ENCODE assay signal across 15 mouse cellular contexts in the genomic region with DNA sequence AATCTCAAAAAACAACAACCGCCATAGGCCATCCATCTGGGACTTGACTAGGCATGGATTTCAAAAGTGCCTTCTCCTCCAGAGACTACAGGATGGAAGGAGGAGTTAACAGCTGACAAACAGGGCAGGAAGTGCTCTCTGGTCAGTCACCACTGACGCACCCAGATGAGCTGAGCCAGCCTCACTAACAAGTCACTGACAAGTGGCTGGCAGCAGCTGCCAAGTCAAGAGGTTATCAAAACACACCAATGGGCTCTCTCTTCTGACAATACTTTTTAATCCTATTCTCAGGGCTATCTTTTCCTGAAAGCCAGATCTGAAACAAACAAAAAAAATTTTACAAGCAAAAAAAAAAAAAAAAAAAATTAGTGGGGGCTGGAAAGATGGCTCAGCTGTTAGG. TPM values are rescaled to one million over a fixed set of nuclear protein-coding genes. Genes with fewer than 3 reads are reported as not detected.
DNase-seq lines count a peak whose midpoint lies in the region.
"Had no signal": no experiment of that assay in that cellular context is flagged by ENCODE, and none has a peak within 500 bp of the region (broad histone marks: within the 10 kb centered on the region; RNA-seq: fewer than 3 reads in every experiment).

No protein-coding gene starts in this region.

- no peak overlapping the region for H3K4me3 ChIP-seq in embryonic facial prominence, embryonic 10.5 days
- H3K4me3 ChIP-seq: forebrain, embryonic 15.5 days; heart, adult 2 months; intestine, embryonic 15.5 days had no signal

- H3K27ac ChIP-seq in embryonic facial prominence, embryonic 10.5 days (replicated peaks) = no peak overlapping the region
- H3K27ac ChIP-seq: forebrain, embryonic 15.5 days; heart, adult 2 months; intestine, embryonic 15.5 days; liver, embryonic 14.5 days had no signal

- 52% methylated on average over 2 of the region's 2 CpGs for WGBS in embryonic facial prominence, embryonic 10.5 days

- H3K9me3 ChIP-seq in embryonic facial prominence, embryonic 10.5 days = no peaks in the 10 kb centered on the region
- H3K9me3 ChIP-seq: forebrain, embryonic 15.5 days; intestine, embryonic 15.5 days had no signal

- peaks cover 29% of the 10 kb centered on the region for H3K27me3 ChIP-seq in embryonic facial prominence, embryonic 10.5 days (replicated peaks; ENCODE audit: low read depth, poor library complexity, severe bottlenecking)
- H3K27me3 ChIP-seq: forebrain, embryonic 15.5 days; intestine, embryonic 15.5 days had no signal

- peaks cover 30% of the 10 kb centered on the region for H3K4me1 ChIP-seq in embryonic facial prominence, embryonic 10.5 days

- DNase-seq in adrenal gland, adult (ENCODE audit: inconsistent age in 2 of 2, low spot score in 1 of 2) = peak; percentile 58 to 68
- no peak for DNase-seq in adrenal gland, postnatal 4 days (ENCODE audit: low spot score in 2 of 2)
- peak; percentile 45 for DNase-seq in kidney, postnatal 14 days
- DNase-seq in kidney, adult 11 months = no peak
- DNase-seq in embryonic facial prominence, embryonic 10.5 days (ENCODE audit: low spot score) = peak; percentile 33
- DNase-seq in lung, postnatal 36 days = peak; percentile 59
- no peak for DNase-seq in layer of hippocampus, postnatal 36 days
- DNase-seq in thymus, postnatal 10 days (ENCODE audit: low spot score in 2 of 2) = no peak
- DNase-seq: B cell, adult 2 months; spleen, adult 18-20 months; thymus, adult 2 months had no signal

- no peaks in the 10 kb centered on the region for H3K36me3 ChIP-seq in embryonic facial prominence, embryonic 10.5 days (replicated peaks)
- H3K36me3 ChIP-seq: forebrain, embryonic 15.5 days; intestine, embryonic 15.5 days had no signal

RNA-seq across cellular contexts. Expression of a gene that starts 6.3 kb away (rescaled TPM):
- 1 to 10 TPM; 4.5 to 6.3 TPM for total RNA-seq in adrenal gland, postnatal 4 days (2021)
- polyA plus RNA-seq in embryonic facial prominence, embryonic 10.5 days (2016; fragmentation: Nextera tagmentation; extraction: Ambion mirVana) = 7.3 and 9.4 TPM in 2 replicates
- 10 to 100 TPM; 30.2 to 34.3 TPM for total RNA-seq in layer of hippocampus, postnatal 36 days (2021)

Comparison
In these comparisons a context has a peak if more than half of its experiments do, and no peak if none do; other contexts are left out.
1. DNase-seq: peak in adrenal gland, adult (2 of 2), kidney, postnatal 14 days (single experiment), embryonic facial prominence, embryonic 10.5 days (single experiment) and lung, postnatal 36 days (single experiment); none in adrenal gland, postnatal 4 days (0 of 2), kidney, adult 11 months (single experiment), layer of hippocampus, postnatal 36 days (0 of 2) and thymus, postnatal 10 days (0 of 2).
2. RNA of a gene that starts 6.3 kb away (total RNA-seq): 30.2 to 34.3 TPM in layer of hippocampus, postnatal 36 days; 4.5 to 6.3 TPM in adrenal gland, postnatal 4 days; every median in the first group is over 4 times any median in the second.